Mouse (Mus musculus) stomach, postnatal 0 days (tissue): ENCODE measurements around the gene Gm4881.

Experiments used
- CTCF ChIP-seq: IDR thresholded peaks from 2 replicates; pipeline ENCODE4 v1.5.1; 2016; ENCODE audit warnings: antibody characterized with exemption, low read depth, mild to moderate bottlenecking, moderate library complexity
- EP300 ChIP-seq: optimal IDR thresholded peaks from 2 replicates; pipeline ENCODE3; 2016; ENCODE audit warnings: antibody characterized with exemption

- no peak for TF ChIP-seq CTCF
- no peak for TF ChIP-seq EP300
These were observed at the start of gene Gm4881 for GRCm38 (mm10) chr7:24944257-24944950.
